8 mouse cellular contexts compared by ENCODE assay signal in genomic region chr15:101929666-101930065, GRCm38 (mm10). TPM values are rescaled to one million over a fixed set of nuclear protein-coding genes. Genes with fewer than 3 reads are reported as not detected.
DNase-seq lines count a peak whose midpoint lies in the region; ATAC-seq lines count a peak whose summit lies in the region.

No protein-coding gene starts in this region.

- no peak for ATAC-seq in heart, embryonic 15.5 days (replicated peaks; ENCODE audit: insufficient number of reproducible peaks, insufficient read depth, low FRiP score, low read depth)

- peaks cover 39% of the 10 kb centered on the region for H3K4me1 ChIP-seq in embryonic facial prominence, embryonic 10.5 days
- H3K4me1 ChIP-seq in heart, embryonic 15.5 days (replicated peaks): peaks cover 11% of the 10 kb centered on the region

- no peaks in the 10 kb centered on the region for H3K9me3 ChIP-seq in embryonic facial prominence, embryonic 10.5 days
- H3K9me3 ChIP-seq in heart, embryonic 15.5 days (replicated peaks): no peaks in the 10 kb centered on the region

- peak overlapping the region; percentile 48 for H3K4me3 ChIP-seq in embryonic facial prominence, embryonic 10.5 days
- peak overlapping the region; percentile 25 for H3K4me3 ChIP-seq in heart, embryonic 15.5 days

- peak overlapping the region; percentile 45; the same call in 1 of the 2 replicates for H3K27ac ChIP-seq in embryonic facial prominence, embryonic 10.5 days (replicated peaks)
- H3K27ac ChIP-seq in heart, embryonic 15.5 days: no peak overlapping the region

- no peaks in the 10 kb centered on the region for H3K36me3 ChIP-seq in embryonic facial prominence, embryonic 10.5 days (replicated peaks)
- H3K36me3 ChIP-seq in heart, embryonic 15.5 days: no peaks in the 10 kb centered on the region

- no peak overlapping the region for H3K9ac ChIP-seq in heart, embryonic 15.5 days

- 2% methylated on average over 17 of the region's 17 CpGs for WGBS in embryonic facial prominence, embryonic 10.5 days
- 4% methylated on average over 17 of the region's 17 CpGs for WGBS in heart, embryonic 15.5 days

- peaks cover 46% of the 10 kb centered on the region for H3K27me3 ChIP-seq in embryonic facial prominence, embryonic 10.5 days (replicated peaks; ENCODE audit: low read depth, poor library complexity, severe bottlenecking)
- H3K27me3 ChIP-seq in heart, embryonic 15.5 days: peaks cover 43% of the 10 kb centered on the region

- peak; percentile 55 for DNase-seq in embryonic facial prominence, embryonic 10.5 days (ENCODE audit: low spot score)
- DNase-seq in kidney, postnatal 25 days: peak; percentile 34 to 61
- DNase-seq in lung, postnatal 36 days: peak; percentile 62
- peak; percentile 24 for DNase-seq in yolk sac, embryonic 10.5 days (ENCODE audit: low spot score)
- DNase-seq in layer of hippocampus, postnatal 25 days (ENCODE audit: extremely low spot score in 1 of 2, low spot score in 1 of 2): no peak
- DNase-seq in frontal cortex, postnatal 10 days (ENCODE audit: low spot score in 2 of 2): no peak
- DNase-seq in right cerebral cortex, adult 2 months (ENCODE audit: low spot score in 2 of 2): no peak

- peak overlapping the region; percentile 53 for H3K4me2 ChIP-seq in heart, embryonic 15.5 days

RNA-seq across cellular contexts. Expression of gene Krt4, which starts 5.1 kb away (rescaled TPM):
- polyA plus RNA-seq in embryonic facial prominence, embryonic 10.5 days (2016; fragmentation: Nextera tagmentation; extraction: Ambion mirVana): not detected in 2 replicates
- 1.0 and 3.4 TPM in 2 replicates for polyA plus RNA-seq in heart, embryonic 15.5 days (2015; fragmentation: Nextera tagmentation; extraction: Ambion mirVana)
- total RNA-seq in layer of hippocampus, postnatal 25 days (2021): not detected

RNA-seq across cellular contexts. Expression of gene Krt79, which starts 10.5 kb away (rescaled TPM):
- polyA plus RNA-seq in embryonic facial prominence, embryonic 10.5 days (2016; fragmentation: Nextera tagmentation; extraction: Ambion mirVana): 0.20 and 0.49 TPM in 2 replicates
- 0.87 and 0.95 TPM in 2 replicates for polyA plus RNA-seq in heart, embryonic 15.5 days (2015; fragmentation: Nextera tagmentation; extraction: Ambion mirVana)
- total RNA-seq in layer of hippocampus, postnatal 25 days (2021): under 1 TPM; 0.28 to 0.32 TPM

RNA-seq across cellular contexts. Expression of gene Krt78, which starts 24.4 kb away (rescaled TPM):
- not detected in 2 replicates for polyA plus RNA-seq in embryonic facial prominence, embryonic 10.5 days (2016; fragmentation: Nextera tagmentation; extraction: Ambion mirVana)
- 0.04 and 0.10 TPM in 2 replicates for polyA plus RNA-seq in heart, embryonic 15.5 days (2015; fragmentation: Nextera tagmentation; extraction: Ambion mirVana)
- not detected for total RNA-seq in layer of hippocampus, postnatal 25 days (2021)

RNA-seq across cellular contexts. Expression of gene Krt76, which starts 36.9 kb away (rescaled TPM):
- polyA plus RNA-seq in embryonic facial prominence, embryonic 10.5 days (2016; fragmentation: Nextera tagmentation; extraction: Ambion mirVana): not detected in 2 replicates
- not detected in 2 replicates for polyA plus RNA-seq in heart, embryonic 15.5 days (2015; fragmentation: Nextera tagmentation; extraction: Ambion mirVana)
- not detected for total RNA-seq in layer of hippocampus, postnatal 25 days (2021)

Comparison
In these comparisons a context has a peak if more than half of its experiments do, and no peak if none do; other contexts are left out.
1. DNase-seq: peak in embryonic facial prominence, embryonic 10.5 days (single experiment), kidney, postnatal 25 days (2 of 2), lung, postnatal 36 days (single experiment) and yolk sac, embryonic 10.5 days (single experiment); none in layer of hippocampus, postnatal 25 days (0 of 2), frontal cortex, postnatal 10 days (0 of 2) and right cerebral cortex, adult 2 months (0 of 2).